Mouse (Mus musculus) hindbrain, embryonic 10.5 days (tissue): ENCODE results near the gene Hspa1a. TPM values are rescaled to one million over a fixed set of nuclear protein-coding genes. Genes with fewer than 3 reads are reported as not detected.
A peak's percentile ranks its signal among the peaks of the same experiment; 100 is the strongest.
"Not testable (repeated sequence)": the region's sequence is repeated elsewhere in the genome, so short reads cannot be mapped to it uniquely, and the experiment has no call there.

ENCODE experiments used
- DNase-seq: peaks from one replicate; pipeline ENCODE4 v3.0.0-alpha.2; 2017; ENCODE audit warnings: low spot score
- H3K27ac ChIP-seq: fragments of 300-500 bp; sonication (generic); 2 replicates; pipeline ENCODE4 v1.5.1; 2016; ENCODE audit warnings: mild to moderate bottlenecking, moderate library complexity
- H3K27me3 ChIP-seq: fragments of 300-500 bp; sonication (generic); 2 replicates; pipeline ENCODE4 v1.6.1; 2016; ENCODE audit warnings: mild to moderate bottlenecking; ENCODE audit not compliant: poor library complexity, insufficient read depth, severe bottlenecking
- H3K36me3 ChIP-seq: fragments of 300-500 bp; sonication (generic); 2 replicates; pipeline ENCODE4 v1.6.1; 2016; ENCODE audit warnings: mild to moderate bottlenecking, moderate library complexity
- H3K4me1 ChIP-seq: fragments of 300-500 bp; sonication (generic); replicated peaks from 2 replicates; pipeline ENCODE4 v1.6.1; 2016; ENCODE audit warnings: mild to moderate bottlenecking
- H3K4me3 ChIP-seq: fragments of 300-500 bp; sonication (generic); 2 replicates; pipeline ENCODE4 v1.5.1; 2016; ENCODE audit warnings: mild to moderate bottlenecking, moderate library complexity
- H3K9me3 ChIP-seq: fragments of 300-500 bp; sonication (generic); 2 replicates; pipeline ENCODE4 v1.6.1; 2016; ENCODE audit warnings: mild to moderate bottlenecking, moderate library complexity
- WGBS: fragments of 180-500 bp; shearing (Covaris S2); methylation state at CpG from one replicate; pipeline ENCODE4 v1.1.7; 2016; 5-methylcytosine and 5-hydroxymethylcytosine counted together
- polyA plus RNA-seq: library from polyadenylated mRNA; unstranded; fragments of >200 nt; fragmentation: Nextera tagmentation; extraction: Ambion mirVana; gene quantifications from 2 replicates; pipeline ENCODE4 v1.2.1, GENCODE M21; 2016

Hspa1a gene
- polyA plus RNA-seq, 1 experiment from 2014 or later = 1.7 TPM

- Histone ChIP-seq H3K4me1 (no peaks in the 10 kb centered on the region), H3K27ac (no peak overlapping the region), H3K9me3 (no peaks in the 10 kb centered on the region), H3K36me3 (peaks cover 98% of the 10 kb centered on the region), H3K27me3 (no peaks in the 10 kb centered on the region), H3K4me3 (no peak overlapping the region)
- 93% methylated on average over 7 of the region's 7 CpGs for WGBS
- no peak for DNase-seq
These were observed 37.6 kb upstream of the Hspa1a start for GRCm38 (mm10) chr17:35009586-35009985.

GRCm38 (mm10) chr17:35007387-35007991, 35.5 kb upstream of the Hspa1a start:
- Histone ChIP-seq H3K4me3 (no peak overlapping the region), H3K9me3 (no peaks in the 10 kb centered on the region), H3K27me3 (no peaks in the 10 kb centered on the region), H3K4me1 (peaks cover 18% of the 10 kb centered on the region), H3K36me3 (peaks cover 95% of the 10 kb centered on the region), H3K27ac (no peak overlapping the region)
- no peak for DNase-seq
- WGBS = 93% methylated on average over 7 of the region's 7 CpGs

- Histone ChIP-seq H3K4me1 (peaks cover 30% of the 10 kb centered on the region), H3K36me3 (peaks cover 81% of the 10 kb centered on the region)
- H3K4me3 ChIP-seq, H3K27ac ChIP-seq, H3K9me3 ChIP-seq, H3K27me3 ChIP-seq, DNase-seq: not testable (repeated sequence)
- WGBS = 96% methylated on average over 5 of the region's 5 CpGs
These were observed 33.9 kb upstream of the Hspa1a start for GRCm38 (mm10) chr17:35005902-35006301.

GRCm38 (mm10) chr17:35005158-35005557, 33.2 kb upstream of the Hspa1a start:
- Histone ChIP-seq H3K36me3 (peaks cover 74% of the 10 kb centered on the region), H3K9me3 (no peaks in the 10 kb centered on the region), H3K4me3 (0 out of 2 replicates have a peak overlapping the region, but pooled peaks have one; percentile 1), H3K27me3 (no peaks in the 10 kb centered on the region), H3K27ac (no peak overlapping the region), H3K4me1 (peaks cover 34% of the 10 kb centered on the region)
- 92% methylated on average over 10 of the region's 10 CpGs for WGBS
- DNase-seq = no peak

- DNase-seq = no peak
- Histone ChIP-seq H3K4me3 (no peak overlapping the region), H3K27ac (no peak overlapping the region), H3K9me3 (no peaks in the 10 kb centered on the region), H3K36me3 (peaks cover 66% of the 10 kb centered on the region), H3K27me3 (no peaks in the 10 kb centered on the region), H3K4me1 (peaks cover 43% of the 10 kb centered on the region)
- 95% methylated on average over 17 of the region's 17 CpGs for WGBS
These were observed 32.2 kb upstream of the Hspa1a start for GRCm38 (mm10) chr17:35004075-35004717.

- Histone ChIP-seq H3K4me1 (peaks cover 53% of the 10 kb centered on the region), H3K9me3 (no peaks in the 10 kb centered on the region), H3K27me3 (no peaks in the 10 kb centered on the region), H3K36me3 (peaks cover 66% of the 10 kb centered on the region), H3K4me3 (peak overlapping the region; percentile 89), H3K27ac (0 out of 2 replicates have a peak overlapping the region, but pooled peaks have one; percentile 95)
- DNase-seq = no peak
- 78% methylated on average over 9 of the region's 9 CpGs for WGBS
These were observed 31.3 kb upstream of the Hspa1a start for GRCm38 (mm10) chr17:35003022-35003838.

- H3K36me3 ChIP-seq = peaks cover 66% of the 10 kb centered on the region
- DNase-seq = no peak
- no peaks in the 10 kb centered on the region for H3K9me3 ChIP-seq
- peak overlapping the region; percentile 95 for H3K27ac ChIP-seq
- no peaks in the 10 kb centered on the region for H3K27me3 ChIP-seq
- peaks cover 59% of the 10 kb centered on the region for H3K4me1 ChIP-seq
- peak overlapping the region; percentile 89 for H3K4me3 ChIP-seq
- 20% methylated on average over 12 of the region's 12 CpGs for WGBS
These were observed 30.4 kb upstream of the Hspa1a start for GRCm38 (mm10) chr17:35002153-35002865.

- Histone ChIP-seq H3K27ac (peak overlapping the region; percentile 95), H3K27me3 (no peaks in the 10 kb centered on the region), H3K36me3 (peaks cover 66% of the 10 kb centered on the region), H3K4me3 (peak overlapping the region; percentile 89), H3K4me1 (peaks cover 66% of the 10 kb centered on the region), H3K9me3 (no peaks in the 10 kb centered on the region)
- WGBS = under 1% methylated on average over 35 of the region's 35 CpGs
- no peak for DNase-seq
These were observed 29.6 kb upstream of the Hspa1a start for GRCm38 (mm10) chr17:35001452-35002152.

GRCm38 (mm10) chr17:35000717-35001451, 28.9 kb upstream of the Hspa1a start, which contains the start of gene Vars:
TSS of gene Vars (plus strand) at chr17:35000987.
- Histone ChIP-seq H3K27ac (peak within 1 kb of the TSS; percentile 95), H3K4me1 (peaks cover 69% of the 10 kb centered on the region), H3K36me3 (peaks cover 66% of the 10 kb centered on the region), H3K27me3 (no peaks in the 10 kb centered on the region), H3K4me3 (peak within 1 kb of the TSS; percentile 89), H3K9me3 (no peaks in the 10 kb centered on the region)
- under 1% methylated on average over 83 of the region's 83 CpGs for WGBS
- DNase-seq = peak; percentile 96

GRCm38 (mm10) chr17:34999871-35000716, 28.1 kb upstream of the Hspa1a start:
- WGBS = 24% methylated on average over 30 of the region's 32 CpGs
- H3K27me3 ChIP-seq, H3K9me3 ChIP-seq: not testable (repeated sequence)
- peak overlapping the region; percentile 89 for H3K4me3 ChIP-seq
- peak overlapping the region; percentile 95 for H3K27ac ChIP-seq
- H3K36me3 ChIP-seq = peaks cover 64% of the 10 kb centered on the region
- H3K4me1 ChIP-seq = peaks cover 69% of the 10 kb centered on the region
- peak; percentile 39 for DNase-seq
